Mouse (Mus musculus): ENCODE measurements around the gene Cacng8.

Cacng8 gene

GRCm38 (mm10) chr7:3432066-3432465, 41.6 kb downstream of the Cacng8 start:
- no peak for DNase-seq (ENCODE audit: low read depth, low spot score)

GRCm38 (mm10) chr7:3437941-3438340, 47.5 kb downstream of the Cacng8 start:
- no peak for DNase-seq (ENCODE audit: low read depth, low spot score)

GRCm38 (mm10) chr7:3439984-3440383, 49.5 kb downstream of the Cacng8 start:
- no peak for DNase-seq (ENCODE audit: low read depth, low spot score)

GRCm38 (mm10) chr7:3440526-3440925, 50.0 kb downstream of the Cacng8 start:
- no peak for DNase-seq (ENCODE audit: low read depth, low spot score)

GRCm38 (mm10) chr7:3442476-3443062, 52.1 kb downstream of the Cacng8 start:
- DNase-seq (ENCODE audit: low read depth, low spot score): no peak

GRCm38 (mm10) chr7:3444678-3445077, 54.2 kb downstream of the Cacng8 start:
- DNase-seq (ENCODE audit: low read depth, low spot score): no peak

GRCm38 (mm10) chr7:3446584-3446983, 56.1 kb downstream of the Cacng8 start:
- peak; percentile 85 for DNase-seq (ENCODE audit: low read depth, low spot score)

GRCm38 (mm10) chr7:3447026-3447425, 56.5 kb downstream of the Cacng8 start:
- DNase-seq (ENCODE audit: low read depth, low spot score): peak; percentile 87

GRCm38 (mm10) chr7:3448737-3449454, 58.4 kb downstream of the Cacng8 start:
- peak; percentile 61 for DNase-seq (ENCODE audit: low read depth, low spot score)

- no peak for DNase-seq (ENCODE audit: low read depth, low spot score)
Measured at GRCm38 (mm10) chr7:3450671-3451070, 60.2 kb downstream of the Cacng8 start.

GRCm38 (mm10) chr7:3451161-3451560, 60.7 kb downstream of the Cacng8 start:
- peak; percentile 79 for DNase-seq (ENCODE audit: low read depth, low spot score)

GRCm38 (mm10) chr7:3452821-3453485, 62.5 kb downstream of the Cacng8 start:
- DNase-seq (ENCODE audit: low read depth, low spot score): no peak

GRCm38 (mm10) chr7:3453486-3454183, 63.2 kb downstream of the Cacng8 start:
- no peak for DNase-seq (ENCODE audit: low read depth, low spot score)

GRCm38 (mm10) chr7:3457111-3457840, 66.8 kb downstream of the Cacng8 start:
- DNase-seq (ENCODE audit: low read depth, low spot score): peak; percentile 69

- DNase-seq (ENCODE audit: low read depth, low spot score): peak; percentile 25
Measured at GRCm38 (mm10) chr7:3457841-3458217, 67.3 kb downstream of the Cacng8 start.

GRCm38 (mm10) chr7:3460261-3460660, 69.8 kb downstream of the Cacng8 start:
- no peak for DNase-seq (ENCODE audit: low read depth, low spot score)

- DNase-seq (ENCODE audit: low read depth, low spot score): peak; percentile 76
Measured at GRCm38 (mm10) chr7:3463306-3463705, 72.8 kb downstream of the Cacng8 start.

Measured in 3T3-L1 (cell line).